Mouse (Mus musculus) hindbrain, embryonic 16.5 days (tissue): ENCODE measurements at regions not wholly inside any gene's neighbourhood (a gene's known extent, or its start where the extent isn't known, plus 50 kb on each side); places are given as distances from the start of the nearest gene placed in this dataset.

ENCODE experiments used
- ATAC-seq: fragments of 200-750 bp; cut with Nextera tagmentation; 2 replicates; pipeline ENCODE4 v1.8.0; 2017; ENCODE audit warnings: moderate TSS enrichment, moderate library complexity
- H3K27ac ChIP-seq: fragments of 300-500 bp; sonication (generic); 2 replicates; pipeline ENCODE4 v1.5.1; 2014; ENCODE audit warnings: low read depth, mild to moderate bottlenecking, control low read depth, low read length, moderate library complexity
- H3K27me3 ChIP-seq: fragments of 300-500 bp; sonication (generic); replicated peaks from 2 replicates; pipeline ENCODE4 v1.6.1; 2014; ENCODE audit warnings: low read length; ENCODE audit not compliant: control insufficient read depth, insufficient read depth
- H3K36me3 ChIP-seq: fragments of 300-500 bp; sonication (generic); 2 replicates; pipeline ENCODE4 v1.6.1; 2014; ENCODE audit warnings: mild to moderate bottlenecking, low read length, moderate library complexity, mixed read lengths; ENCODE audit not compliant: control insufficient read depth, insufficient read depth
- H3K4me1 ChIP-seq: fragments of 300-500 bp; sonication (generic); 2 replicates; pipeline ENCODE4 v1.6.1; 2014; ENCODE audit warnings: low read depth, low read length; ENCODE audit not compliant: control insufficient read depth, insufficient read depth
- H3K4me2 ChIP-seq: fragments of 300-500 bp; sonication (generic); 2 replicates; pipeline ENCODE4 v1.6.1; 2014; ENCODE audit warnings: mild to moderate bottlenecking, low read length, control low read depth, moderate library complexity
- H3K4me3 ChIP-seq: fragments of 300-500 bp; sonication (generic); 2 replicates; pipeline ENCODE4 v1.5.1; 2014; ENCODE audit warnings: mild to moderate bottlenecking, low read length, control low read depth, moderate library complexity
- H3K9ac ChIP-seq: fragments of 300-500 bp; sonication (generic); 2 replicates; pipeline ENCODE4 v1.6.1; 2014; ENCODE audit warnings: low read depth, mild to moderate bottlenecking, control low read depth, low read length, moderate library complexity
- H3K9me3 ChIP-seq: fragments of 300-500 bp; sonication (generic); 2 replicates; pipeline ENCODE4 v1.6.1; 2014; ENCODE audit warnings: mild to moderate bottlenecking, low read length, moderate library complexity; ENCODE audit not compliant: control insufficient read depth
- WGBS: fragments of 180-500 bp; shearing (Covaris S2); extraction: QIAGEN DNeasy Blood & Tissue Kit; methylation state at CpG from one replicate; pipeline ENCODE4 v1.1.7; 2014; 5-methylcytosine and 5-hydroxymethylcytosine counted together

- Histone ChIP-seq H3K4me3 (no peak overlapping the region), H3K4me1 (no peaks in the 10 kb centered on the region), H3K9ac (no peak overlapping the region), H3K27ac (no peak overlapping the region), H3K36me3 (no peaks in the 10 kb centered on the region), H3K4me2 (no peak overlapping the region), H3K27me3 (no peaks in the 10 kb centered on the region), H3K9me3 (no peaks in the 10 kb centered on the region)
- no peak for ATAC-seq
- 55% methylated on average over 7 of the region's 7 CpGs for WGBS
Observed at GRCm38 (mm10) chr3:129386522-129386921, 54.0 kb upstream of the Enpep start.

DNA sequence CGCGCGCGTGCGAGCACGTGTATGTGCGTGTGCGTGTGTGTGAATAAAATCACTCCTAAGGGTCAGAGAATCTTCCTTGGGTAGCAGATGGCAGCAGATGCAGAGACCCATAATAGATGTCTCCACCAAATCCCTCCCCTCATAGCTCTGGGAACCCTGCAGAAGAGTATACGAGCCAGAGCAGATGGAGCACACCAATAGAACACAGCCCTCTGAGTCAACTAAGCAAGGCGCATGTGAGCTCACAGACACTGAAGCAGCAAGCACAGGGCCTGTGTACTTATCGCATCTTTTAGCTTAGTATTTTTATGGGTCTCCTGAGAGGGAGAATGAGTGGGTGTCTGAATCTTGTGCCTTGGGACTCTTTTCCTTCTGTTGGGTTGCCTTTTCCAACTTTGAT lies 58.0 kb upstream of the Enpep start:
- no peaks in the 10 kb centered on the region for H3K27me3 ChIP-seq
- WGBS = 89% methylated on average over 11 of the region's 11 CpGs
- H3K36me3 ChIP-seq = no peaks in the 10 kb centered on the region
- H3K4me3 ChIP-seq = no peak overlapping the region
- no peak overlapping the region for H3K4me2 ChIP-seq
- H3K27ac ChIP-seq = no peak overlapping the region
- peak; percentile 45; the same call in 1 of the 2 replicates for ATAC-seq
- no peak overlapping the region for H3K9ac ChIP-seq
- no peaks in the 10 kb centered on the region for H3K4me1 ChIP-seq
- H3K9me3 ChIP-seq = no peaks in the 10 kb centered on the region

- Histone ChIP-seq H3K9me3 (no peaks in the 10 kb centered on the region), H3K4me2 (no peak overlapping the region), H3K27ac (no peak overlapping the region), H3K27me3 (no peaks in the 10 kb centered on the region), H3K36me3 (no peaks in the 10 kb centered on the region), H3K4me1 (no peaks in the 10 kb centered on the region), H3K9ac (no peak overlapping the region), H3K4me3 (no peak overlapping the region)
- peak; percentile 65 for ATAC-seq
- 59% methylated on average over 14 of the region's 14 CpGs for WGBS
Observed at GRCm38 (mm10) chr3:129391888-129392813, 59.6 kb upstream of the Enpep start.

GRCm38 (mm10) chr3:129392814-129393804 lies 60.6 kb upstream of the Enpep start:
- H3K4me2 ChIP-seq = no peak overlapping the region
- ATAC-seq = peak; percentile 34; the same call in 1 of the 2 replicates
- no peak overlapping the region for H3K9ac ChIP-seq
- H3K9me3 ChIP-seq = no peaks in the 10 kb centered on the region
- H3K36me3 ChIP-seq = no peaks in the 10 kb centered on the region
- WGBS = 75% methylated on average over 23 of the region's 23 CpGs
- no peak overlapping the region for H3K27ac ChIP-seq
- H3K4me3 ChIP-seq = no peak overlapping the region
- H3K27me3 ChIP-seq = no peaks in the 10 kb centered on the region
- H3K4me1 ChIP-seq = no peaks in the 10 kb centered on the region

- Histone ChIP-seq H3K9me3 (no peaks in the 10 kb centered on the region), H3K9ac (no peak overlapping the region), H3K4me2 (no peak overlapping the region), H3K4me3 (no peak overlapping the region), H3K27me3 (no peaks in the 10 kb centered on the region), H3K27ac (no peak overlapping the region), H3K4me1 (no peaks in the 10 kb centered on the region), H3K36me3 (no peaks in the 10 kb centered on the region)
- ATAC-seq = no peak
- WGBS = 73% methylated on average over 4 of the region's 4 CpGs
Observed at GRCm38 (mm10) chr3:129397481-129397880, 65.0 kb upstream of the Enpep start.

DNA sequence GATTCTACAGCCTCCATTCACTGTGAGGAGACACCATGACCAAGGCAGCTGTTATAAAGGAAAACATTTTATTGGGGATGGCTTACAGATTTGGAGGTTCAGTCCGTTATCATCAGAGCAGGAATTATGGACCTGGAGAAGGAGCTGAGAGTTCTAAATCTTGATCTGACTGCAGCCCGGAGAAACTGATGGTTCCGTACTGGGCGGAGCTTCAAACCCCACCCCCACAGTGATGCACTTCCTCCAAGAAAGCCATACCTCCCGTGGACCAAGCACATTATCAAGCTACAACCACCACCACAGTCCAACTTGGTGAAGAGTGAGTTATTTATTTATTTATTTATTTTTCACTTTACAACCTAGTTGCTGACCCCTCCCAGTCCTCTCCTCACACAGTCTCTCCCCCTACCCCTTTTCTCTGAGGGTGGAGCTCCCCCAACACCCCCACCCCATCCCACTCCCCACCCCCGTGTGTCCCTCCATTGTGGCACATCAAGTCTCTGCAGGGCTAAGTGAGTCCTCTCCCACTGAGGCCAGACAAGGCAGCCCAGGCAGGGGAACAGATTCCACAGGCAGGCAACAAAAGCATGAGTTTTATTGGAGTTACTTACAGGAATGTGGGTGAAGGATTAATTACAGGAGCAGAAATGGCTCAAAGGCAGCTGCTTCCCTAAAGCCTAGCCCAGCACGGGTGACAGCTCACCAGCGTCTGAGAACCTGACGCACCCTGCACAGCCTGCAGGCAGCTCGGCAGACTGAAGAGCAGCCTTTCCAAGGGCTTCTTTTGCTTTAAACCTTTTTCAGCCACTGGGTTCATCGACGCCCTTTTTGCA lies 67.8 kb upstream of the Enpep start:
- H3K27me3 ChIP-seq = no peaks in the 10 kb centered on the region
- ATAC-seq = no peak
- H3K9me3 ChIP-seq = no peaks in the 10 kb centered on the region
- WGBS = 72% methylated on average over 12 of the region's 12 CpGs
- H3K27ac ChIP-seq = no peak overlapping the region
- H3K4me2 ChIP-seq = no peak overlapping the region
- no peaks in the 10 kb centered on the region for H3K36me3 ChIP-seq
- no peaks in the 10 kb centered on the region for H3K4me1 ChIP-seq
- no peak overlapping the region for H3K4me3 ChIP-seq
- no peak overlapping the region for H3K9ac ChIP-seq

DNA sequence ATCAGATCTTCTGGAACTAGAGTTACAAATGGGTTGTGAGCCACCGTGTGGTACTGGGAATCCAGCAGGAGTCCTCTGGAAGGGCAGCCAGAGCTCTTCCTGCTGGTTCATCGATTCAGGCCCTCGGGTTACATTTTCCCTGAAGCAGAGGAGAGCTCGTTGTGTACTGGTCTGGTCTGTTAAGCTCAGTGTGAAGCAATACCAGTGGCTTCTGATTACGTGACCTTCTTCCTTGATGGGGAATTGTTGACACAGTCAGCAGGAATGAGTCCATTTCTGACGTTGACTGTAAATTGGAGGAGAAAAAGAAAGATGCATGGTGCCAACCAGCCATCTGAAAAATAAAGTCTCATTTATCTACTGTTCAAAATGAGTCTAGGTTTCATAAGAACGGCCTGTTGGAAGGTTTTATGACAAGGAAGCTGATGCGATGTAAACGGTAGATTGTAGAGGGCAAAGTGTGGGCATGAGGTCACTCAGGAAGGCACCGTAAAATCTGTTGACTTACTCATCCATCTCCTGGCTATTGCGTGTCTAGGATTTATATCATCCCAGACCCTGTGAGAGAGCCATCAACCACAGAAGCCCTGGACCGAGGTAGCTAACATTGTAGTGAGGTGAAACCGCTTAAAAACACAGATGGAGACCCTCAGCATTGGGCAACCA lies 79.0 kb upstream of the Enpep start:
- Histone ChIP-seq H3K36me3 (no peaks in the 10 kb centered on the region), H3K27ac (no peak overlapping the region), H3K4me3 (no peak overlapping the region), H3K9me3 (no peaks in the 10 kb centered on the region), H3K27me3 (no peaks in the 10 kb centered on the region), H3K4me1 (no peaks in the 10 kb centered on the region), H3K9ac (no peak overlapping the region), H3K4me2 (no peak overlapping the region)
- 89% methylated on average over 13 of the region's 13 CpGs for WGBS
- no peak for ATAC-seq

GRCm38 (mm10) chr3:129412126-129412960 lies 79.8 kb upstream of the Enpep start:
- Histone ChIP-seq H3K27ac (no peak overlapping the region), H3K4me3 (no peak overlapping the region), H3K9ac (no peak overlapping the region), H3K4me2 (no peak overlapping the region), H3K9me3 (no peaks in the 10 kb centered on the region), H3K4me1 (no peaks in the 10 kb centered on the region), H3K36me3 (no peaks in the 10 kb centered on the region), H3K27me3 (no peaks in the 10 kb centered on the region)
- no peak for ATAC-seq
- 81% methylated on average over 11 of the region's 11 CpGs for WGBS
